Mouse (Mus musculus) olfactory bulb, adult 2 months (tissue): ENCODE results near the gene Csdc2.

Source experiments
- CTCF ChIP-seq: fragments of 200-500 bp; IDR thresholded peaks from 2 replicates; pipeline ENCODE4 v1.5.1; 2012; ENCODE audit warnings: low read depth, mild to moderate bottlenecking, low read length, moderate library complexity; ENCODE audit not compliant: insufficient read depth
- POLR2A ChIP-seq: fragments of 200-500 bp; IDR thresholded peaks from 2 replicates; pipeline ENCODE4 v1.6.1; 2012; ENCODE audit warnings: mild to moderate bottlenecking, low read depth, low read length, moderate library complexity; ENCODE audit not compliant: insufficient read depth

DNA sequence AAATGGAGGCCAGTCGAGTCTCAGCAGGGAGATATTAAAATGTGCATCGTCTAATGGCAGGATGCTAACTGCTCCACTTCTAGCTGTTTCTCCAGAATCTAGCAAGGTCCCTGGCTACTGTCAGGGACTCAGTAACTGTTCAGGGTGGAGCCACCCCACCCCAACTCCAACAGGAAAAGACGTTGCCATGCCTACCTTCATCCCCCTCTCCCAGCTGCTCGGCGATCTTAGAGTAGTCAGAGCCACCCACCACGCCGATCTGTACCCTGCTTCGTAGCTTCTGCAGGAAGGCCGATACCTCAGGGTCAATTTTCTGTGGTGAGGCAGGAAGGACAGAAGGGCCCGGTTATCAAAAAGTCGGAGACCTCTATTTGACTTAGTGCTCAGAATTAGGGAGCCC is 21.0 kb downstream of the Csdc2 start:
- TF ChIP-seq POLR2A (no peak), CTCF (no peak)
